Mouse (Mus musculus): Measurements from ENCODE around the gene Skint11. TPM values are rescaled to one million over a fixed set of nuclear protein-coding genes. Genes with fewer than 3 reads are reported as not detected.

Skint11 gene
- polyA plus RNA-seq (2017; shearing (Covaris generic)), result not detected

DNA sequence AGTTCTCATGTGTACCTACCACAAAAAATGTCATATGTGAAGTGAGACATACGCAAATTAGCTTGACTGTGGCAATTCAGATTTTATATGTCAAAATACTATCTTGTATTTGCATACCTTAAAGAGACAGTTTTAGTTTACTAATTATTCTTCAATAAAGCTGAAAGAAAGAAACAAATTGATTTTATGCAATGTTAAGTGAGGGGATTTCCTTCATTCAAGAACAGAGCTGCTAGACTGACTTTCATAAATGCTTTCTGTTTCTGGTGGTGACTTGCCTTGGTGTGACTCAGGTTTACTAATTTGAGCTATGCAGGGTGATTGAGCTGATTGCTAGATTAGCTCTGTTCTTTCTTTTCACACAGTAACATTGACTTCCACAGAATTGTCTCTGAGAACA, at the start of gene Skint11:
Gene Skint11, plus strand, starts transcription at position 301 of the 400 bp plus-strand sequence.

Other genes with a start within 250 kb of the Skint11 start
- under 1 TPM in 1 of 2 experiments, not detected in 1; 0.10 TPM for gene Skint5, start 163.9 kb upstream of the Skint11 start, polyA plus RNA-seq (2017; shearing (Covaris generic))
- gene Trabd2b, start 243.3 kb downstream of the Skint11 start, polyA plus RNA-seq (2017; shearing (Covaris generic)), result under 1 TPM in 1 of 2 experiments, not detected in 1; 0.02 TPM

All from activated CD4-positive, CD25-positive, alpha-beta regulatory T cell (primary cell).